9 mouse cellular contexts compared by ENCODE assay signal in the genomic region with DNA sequence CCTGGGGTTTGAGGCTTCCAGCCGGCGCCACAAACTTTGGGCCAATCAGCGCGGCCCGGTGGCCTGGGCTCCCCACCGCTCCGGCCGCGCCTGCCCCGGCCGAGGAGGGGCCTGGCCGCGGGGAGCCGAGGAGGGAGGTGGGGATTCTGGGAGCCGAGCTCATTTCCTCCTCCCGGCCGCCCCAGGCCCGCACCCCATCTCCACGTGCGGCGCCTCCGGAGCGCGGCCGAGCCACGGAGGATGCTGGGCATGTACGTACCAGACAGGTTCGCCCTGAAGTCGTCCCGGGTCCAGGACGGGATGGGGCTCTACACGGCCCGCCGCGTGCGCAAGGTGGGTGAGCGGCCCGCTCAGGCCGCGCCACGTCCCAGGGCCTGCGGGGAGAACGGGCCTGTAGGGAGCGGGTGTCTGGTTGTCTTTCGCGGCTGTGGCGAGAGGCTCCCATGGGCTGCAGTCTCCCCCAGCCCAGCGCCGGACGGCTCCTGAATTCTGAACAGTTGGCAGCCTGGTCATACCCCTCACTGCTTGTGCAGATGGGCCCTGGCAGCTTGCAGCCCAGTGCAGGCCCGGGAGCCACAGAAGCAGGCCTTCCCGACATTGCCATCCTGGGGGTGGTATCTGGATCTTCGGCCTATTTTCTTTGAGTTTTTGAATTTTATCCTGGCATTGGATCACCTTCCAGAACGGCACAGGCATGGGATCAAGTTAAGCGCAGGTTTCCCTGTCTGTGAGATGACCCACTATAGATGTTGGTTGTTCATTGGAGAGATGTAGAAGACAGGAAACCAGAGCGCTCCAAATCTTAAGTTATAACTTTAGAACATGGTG. TPM values are rescaled to one million over a fixed set of nuclear protein-coding genes. Genes with fewer than 3 reads are reported as not detected.
DNase-seq lines count a peak whose midpoint lies in the region; ATAC-seq and TF ChIP-seq lines count a peak whose summit lies in the region.
"Had no signal": no experiment of that assay in that cellular context is flagged by ENCODE, and none has a peak within 500 bp of the region (broad histone marks: within the 10 kb centered on the region; RNA-seq: fewer than 3 reads in every experiment).

TSS of gene Prdm5 (plus strand) at position 128 of the 828 bp plus-strand sequence.

- H3K27ac ChIP-seq in embryonic facial prominence, embryonic 13.5 days: peak within 1 kb of the TSS; percentile 83
- peak within 1 kb of the TSS; percentile 87 for H3K27ac ChIP-seq in limb, embryonic 14.5 days (replicated peaks; ENCODE audit: low read depth, low read length)
- peak within 1 kb of the TSS; percentile 66 for H3K27ac ChIP-seq in midbrain, embryonic 15.5 days

- no peaks in the 10 kb centered on the region for H3K36me3 ChIP-seq in embryonic facial prominence, embryonic 13.5 days
- H3K36me3 ChIP-seq in limb, embryonic 14.5 days (ENCODE audit: control insufficient read depth, insufficient read depth, low read length): no peaks in the 10 kb centered on the region
- no peaks in the 10 kb centered on the region for H3K36me3 ChIP-seq in midbrain, embryonic 15.5 days (replicated peaks)

- H3K27me3 ChIP-seq in embryonic facial prominence, embryonic 13.5 days: no peaks in the 10 kb centered on the region
- H3K27me3 ChIP-seq in limb, embryonic 14.5 days (ENCODE audit: control insufficient read depth, insufficient read depth, low read length): no peaks in the 10 kb centered on the region
- H3K27me3 ChIP-seq in midbrain, embryonic 15.5 days (replicated peaks): no peaks in the 10 kb centered on the region
- H3K27me3 ChIP-seq: CH12.LX had no signal

- peak within 1 kb of the TSS; percentile 77 for H3K4me2 ChIP-seq in embryonic facial prominence, embryonic 13.5 days
- peak within 1 kb of the TSS; percentile 70 for H3K4me2 ChIP-seq in limb, embryonic 14.5 days (replicated peaks; ENCODE audit: low read depth, low read length, severe bottlenecking)
- peak within 1 kb of the TSS; percentile 98 for H3K4me2 ChIP-seq in midbrain, embryonic 15.5 days

- TF ChIP-seq POLR2A in limb, embryonic 14.5 days (IDR thresholded peaks at IDR 0.05; ENCODE audit: borderline replicate concordance, extremely low read depth, insufficient read depth, insufficient read length): peak; percentile 24; the same call in 1 of the 2 replicates

- ATAC-seq in embryonic facial prominence, embryonic 13.5 days (ENCODE audit: insufficient number of reproducible peaks, insufficient read depth, low FRiP score, low TSS enrichment, low read depth): peak; percentile 89
- peak; percentile 94 for ATAC-seq in limb, embryonic 14.5 days (ENCODE audit: low FRiP score, low read depth)
- peak; percentile 94 for ATAC-seq in midbrain, embryonic 15.5 days (replicated peaks)

- peak within 1 kb of the TSS; percentile 93 for H3K9ac ChIP-seq in embryonic facial prominence, embryonic 13.5 days
- H3K9ac ChIP-seq in limb, embryonic 14.5 days (ENCODE audit: low read depth, low read length, severe bottlenecking): peak within 1 kb of the TSS; percentile 94
- H3K9ac ChIP-seq in midbrain, embryonic 15.5 days: peak within 1 kb of the TSS; percentile 70

- DNase-seq in urinary bladder, adult 18-20 months (ENCODE audit: low spot score in 2 of 2): peak; percentile 11 to 35
- no peak for DNase-seq in urinary bladder, postnatal 10 days (ENCODE audit: low spot score)
- peak; percentile 64 to 70 for DNase-seq in heart, adult 9 months (ENCODE audit: low spot score in 2 of 2)
- peak; percentile 9 to 29 for DNase-seq in kidney, adult 8-10 months
- DNase-seq in limb, embryonic 14.5 days (ENCODE audit: low spot score): peak; percentile 63
- DNase-seq in testis, postnatal 10 days (ENCODE audit: low spot score): peak; percentile 74

- H3K9me3 ChIP-seq in embryonic facial prominence, embryonic 13.5 days: no peaks in the 10 kb centered on the region
- no peaks in the 10 kb centered on the region for H3K9me3 ChIP-seq in limb, embryonic 14.5 days (ENCODE audit: control insufficient read depth, low read length)
- no peaks in the 10 kb centered on the region for H3K9me3 ChIP-seq in midbrain, embryonic 15.5 days

- peak within 1 kb of the TSS; percentile 63 for H3K4me3 ChIP-seq in embryonic facial prominence, embryonic 13.5 days
- peak within 1 kb of the TSS; percentile 62 for H3K4me3 ChIP-seq in limb, embryonic 14.5 days (replicated peaks; ENCODE audit: low read length)
- H3K4me3 ChIP-seq in midbrain, embryonic 15.5 days: peak within 1 kb of the TSS; percentile 59

- peaks cover 17% of the 10 kb centered on the region for H3K4me1 ChIP-seq in embryonic facial prominence, embryonic 13.5 days
- peaks cover 7% of the 10 kb centered on the region for H3K4me1 ChIP-seq in limb, embryonic 14.5 days (ENCODE audit: control insufficient read depth, insufficient read depth, low read length)
- peaks cover 10% of the 10 kb centered on the region for H3K4me1 ChIP-seq in midbrain, embryonic 15.5 days

- 4% methylated on average over 56 of the region's 56 CpGs for WGBS in embryonic facial prominence, embryonic 13.5 days
- WGBS in limb, embryonic 14.5 days: 4% methylated on average over 54 of the region's 56 CpGs
- 4% methylated on average over 54 of the region's 56 CpGs for WGBS in midbrain, embryonic 15.5 days

RNA-seq across cellular contexts. Expression of gene Prdm5, which starts in this region (rescaled TPM):
- 23.4 and 25.1 TPM in 2 replicates for polyA plus RNA-seq in embryonic facial prominence, embryonic 13.5 days (2015; fragmentation: Nextera tagmentation; extraction: Ambion mirVana)
- 18.9 and 26.4 TPM in 2 replicates for polyA plus RNA-seq in limb, embryonic 14.5 days (2012; rRNA removed)
- polyA plus RNA-seq in limb, embryonic 14.5 days (2014; fragmentation: Nextera tagmentation; extraction: Ambion mirVana): 25.6 and 26.0 TPM in 2 replicates
- 5.2 and 5.5 TPM in 2 replicates for polyA plus RNA-seq in midbrain, embryonic 15.5 days (2015; fragmentation: Nextera tagmentation; extraction: Ambion mirVana)
